Mouse (Mus musculus): ENCODE results near the gene Zfhx3. TPM values are rescaled to one million over a fixed set of nuclear protein-coding genes. Genes with fewer than 3 reads are reported as not detected.
"Not testable (repeated sequence)": the region's sequence is repeated elsewhere in the genome, so short reads cannot be mapped to it uniquely, and the experiment has no call there.

The Zfhx3 gene
- polyA plus RNA-seq (2015; fragmentation: Nextera tagmentation; extraction: Ambion mirVana), result 11.8 and 13.9 TPM in 2 replicates

DNA sequence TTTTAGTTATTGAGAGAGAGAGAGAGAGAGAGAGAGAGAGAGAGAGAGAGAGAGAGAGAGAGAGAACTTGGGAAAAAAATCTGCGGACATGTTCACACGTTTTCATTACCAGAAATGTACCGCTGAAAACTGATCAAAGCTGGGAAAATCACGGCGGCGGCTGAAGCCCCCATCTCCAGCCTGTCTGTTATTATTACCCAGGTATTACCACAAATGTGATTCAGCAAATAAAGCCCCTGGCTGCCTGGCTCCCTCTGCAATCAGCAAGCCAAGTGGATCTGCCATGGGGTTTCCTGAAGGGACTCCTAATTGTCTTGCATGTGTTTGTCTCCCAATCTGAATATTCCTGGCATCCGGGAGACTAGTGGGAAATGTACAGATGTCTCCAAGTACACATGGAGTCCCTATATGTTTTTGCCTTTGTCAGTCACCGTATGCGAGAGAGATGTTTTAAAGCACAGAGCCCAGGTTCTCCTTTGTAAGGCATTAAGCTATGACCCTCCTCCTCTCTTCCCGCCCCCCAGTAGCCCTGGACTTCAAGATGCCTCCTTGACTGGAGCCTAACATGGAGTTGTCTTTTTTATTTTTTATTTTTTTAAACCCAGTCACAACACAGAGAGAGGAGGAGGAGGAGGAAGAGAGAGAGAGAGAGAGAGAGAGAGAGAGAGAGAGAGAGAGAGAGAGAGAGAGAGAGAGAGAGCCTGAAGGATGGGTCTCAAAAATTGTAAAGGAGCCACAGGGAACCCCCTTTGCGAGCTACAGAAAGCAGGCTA is at the start of gene Zfhx3:
Zfhx3 (plus strand) TSS at position 723 of the 773 bp plus-strand sequence.
- Histone ChIP-seq H3K27me3 (peaks cover 12% of the 10 kb centered on the region), H3K4me3 (replicated peaks) (peak within 1 kb of the TSS; percentile 23), H3K4me2 (replicated peaks) (peak within 1 kb of the TSS; percentile 47), H3K9me3 (replicated peaks) (no peaks in the 10 kb centered on the region), H3K36me3 (no peaks in the 10 kb centered on the region), H3K4me1 (peaks cover 25% of the 10 kb centered on the region), H3K9ac (no peak within 1 kb of the TSS), H3K27ac (replicated peaks) (no peak within 1 kb of the TSS)
- no peak for ATAC-seq (ENCODE audit: insufficient number of reproducible peaks, low FRiP score, low TSS enrichment, low read depth)
- WGBS, result 13% methylated on average over 11 of the region's 11 CpGs

DNA sequence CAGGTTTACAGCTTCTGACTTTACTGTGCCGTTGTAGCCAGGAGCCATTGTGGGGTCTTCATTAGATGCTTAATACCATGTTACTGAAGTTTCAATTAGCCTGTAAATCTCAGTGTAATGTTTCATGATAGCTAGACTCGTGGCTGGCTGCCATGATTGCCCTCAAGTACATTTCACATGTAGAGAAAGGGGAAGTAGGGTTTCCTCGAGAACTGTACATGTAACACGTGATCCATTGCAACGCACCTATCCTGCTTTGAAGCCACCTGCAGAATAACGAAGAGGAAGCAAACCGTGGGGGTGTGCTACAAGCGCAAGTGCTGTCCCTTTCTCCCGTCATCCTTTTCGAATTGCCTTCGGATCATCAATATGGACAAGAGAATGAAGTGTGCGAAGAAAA is 23.5 kb upstream of the Zfhx3 start:
- Histone ChIP-seq H3K27me3 (no peaks in the 10 kb centered on the region), H3K27ac (replicated peaks) (no peak overlapping the region), H3K4me2 (replicated peaks) (no peak overlapping the region), H3K4me1 (no peaks in the 10 kb centered on the region), H3K4me3 (replicated peaks) (no peak overlapping the region), H3K9me3 (replicated peaks) (no peaks in the 10 kb centered on the region), H3K36me3 (no peaks in the 10 kb centered on the region), H3K9ac (no peak overlapping the region)
- WGBS, result 89% methylated on average over 12 of the region's 12 CpGs
- ATAC-seq (ENCODE audit: insufficient number of reproducible peaks, low FRiP score, low TSS enrichment, low read depth), result no peak

DNA sequence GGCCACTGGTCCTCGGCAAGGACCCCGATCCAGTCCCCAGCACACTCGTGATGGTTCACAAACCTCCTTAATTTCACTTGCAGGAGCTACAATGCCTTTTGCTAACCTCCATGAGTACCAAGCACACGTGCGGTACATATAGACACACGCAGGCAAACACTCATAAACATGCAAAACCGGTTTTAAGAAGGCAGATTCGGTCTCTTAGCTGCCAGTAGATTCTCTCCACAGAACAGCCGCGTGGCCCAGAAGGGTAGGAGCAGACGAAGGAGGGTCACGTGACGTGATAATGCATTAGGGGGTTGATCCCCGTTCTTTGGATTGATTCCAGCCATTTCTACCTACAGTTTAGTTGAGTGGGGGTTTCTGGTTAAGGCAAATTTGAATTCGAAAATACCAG is 16.3 kb upstream of the Zfhx3 start:
- no peaks in the 10 kb centered on the region for H3K4me1 ChIP-seq
- H3K4me3 ChIP-seq (replicated peaks), result no peak overlapping the region
- no peaks in the 10 kb centered on the region for H3K9me3 ChIP-seq (replicated peaks)
- WGBS, result 69% methylated on average over 15 of the region's 15 CpGs
- H3K27ac ChIP-seq (replicated peaks), result no peak overlapping the region
- H3K4me2 ChIP-seq (replicated peaks), result no peak overlapping the region
- no peak overlapping the region for H3K9ac ChIP-seq
- no peaks in the 10 kb centered on the region for H3K36me3 ChIP-seq
- H3K27me3 ChIP-seq, result no peaks in the 10 kb centered on the region
- ATAC-seq (ENCODE audit: insufficient number of reproducible peaks, low FRiP score, low TSS enrichment, low read depth), result no peak

DNA sequence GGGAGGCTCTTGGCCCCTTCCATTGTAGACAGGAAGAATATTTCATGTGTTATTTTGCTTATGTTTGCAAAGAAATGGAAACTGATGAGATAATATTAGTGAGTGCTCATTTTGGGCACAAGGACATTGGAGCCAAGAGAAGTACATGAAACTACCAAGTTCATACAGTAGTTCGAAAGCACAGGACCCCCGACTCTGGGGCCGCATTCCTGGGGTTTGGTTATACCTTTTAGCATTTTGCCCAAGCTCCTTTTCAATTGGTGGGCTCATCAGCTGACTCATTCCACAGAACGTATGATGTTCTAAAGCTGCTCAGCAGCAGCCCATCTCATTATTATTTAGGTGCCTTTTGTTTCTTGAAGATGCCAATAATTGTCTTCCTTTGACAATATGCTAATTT is 5.7 kb upstream of the Zfhx3 start:
- Histone ChIP-seq H3K36me3 (no peaks in the 10 kb centered on the region), H3K27me3 (no peaks in the 10 kb centered on the region), H3K9ac (no peak overlapping the region), H3K9me3 (replicated peaks) (no peaks in the 10 kb centered on the region), H3K4me1 (no peaks in the 10 kb centered on the region), H3K27ac (replicated peaks) (no peak overlapping the region), H3K4me3 (replicated peaks) (no peak overlapping the region), H3K4me2 (replicated peaks) (no peak overlapping the region)
- 90% methylated on average over 4 of the region's 4 CpGs for WGBS
- ATAC-seq (ENCODE audit: insufficient number of reproducible peaks, low FRiP score, low TSS enrichment, low read depth), result no peak

DNA sequence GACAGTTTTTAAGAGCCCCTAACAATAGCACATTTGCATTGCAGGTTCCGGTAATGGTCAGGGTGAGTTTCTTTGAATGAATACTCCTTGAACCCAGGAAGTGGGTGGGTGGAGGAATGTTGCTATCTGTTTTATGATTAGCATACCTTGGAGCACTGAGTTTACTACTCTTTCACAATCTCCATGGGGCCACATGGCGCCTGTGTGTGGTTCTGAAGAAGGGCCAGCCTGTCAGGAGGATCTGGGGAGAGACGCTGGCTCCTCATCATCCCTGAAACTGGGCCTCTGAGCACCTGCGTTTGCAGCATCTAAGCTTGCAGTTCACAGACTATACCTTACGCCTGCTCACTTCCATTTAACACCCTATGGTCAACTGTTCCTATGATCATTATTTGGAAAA is 4.2 kb upstream of the Zfhx3 start:
- H3K36me3 ChIP-seq; H3K27ac ChIP-seq (replicated peaks); ATAC-seq (ENCODE audit: insufficient number of reproducible peaks, low FRiP score, low TSS enrichment, low read depth); H3K9ac ChIP-seq; H3K27me3 ChIP-seq; H3K9me3 ChIP-seq (replicated peaks); H3K4me3 ChIP-seq (replicated peaks); H3K4me2 ChIP-seq (replicated peaks): not testable (repeated sequence)
- WGBS, result 95% methylated on average over 5 of the region's 5 CpGs
- H3K4me1 ChIP-seq, result 0 out of 2 replicates have a peak, but pooled peaks cover 10% of the 10 kb centered on the region

DNA sequence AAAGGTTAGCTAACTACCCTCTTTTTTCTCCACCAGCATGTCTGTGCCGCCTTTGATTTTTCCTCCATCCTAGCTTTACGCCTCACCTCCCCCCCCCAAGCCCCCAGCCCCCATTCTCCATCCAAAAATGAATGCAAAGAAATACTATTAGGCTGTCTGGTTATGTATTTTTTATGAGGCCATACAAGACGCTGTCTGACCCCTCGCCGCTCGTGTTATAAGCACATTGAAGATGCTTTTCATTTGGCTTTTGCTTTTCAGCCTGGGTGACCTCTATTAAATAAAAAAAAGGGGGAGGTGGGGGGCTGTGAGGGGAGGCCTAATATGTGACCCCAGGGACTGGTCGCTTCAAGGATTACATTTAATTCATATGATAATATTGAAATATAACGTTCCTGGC is 2.3 kb upstream of the Zfhx3 start:
- Histone ChIP-seq H3K4me3 (replicated peaks) (no peak overlapping the region), H3K9me3 (replicated peaks) (no peaks in the 10 kb centered on the region), H3K9ac (no peak overlapping the region), H3K4me1 (peaks cover 24% of the 10 kb centered on the region), H3K27ac (replicated peaks) (no peak overlapping the region), H3K36me3 (no peaks in the 10 kb centered on the region), H3K4me2 (replicated peaks) (no peak overlapping the region), H3K27me3 (peaks cover 6% of the 10 kb centered on the region)
- WGBS, result 76% methylated on average over 8 of the region's 8 CpGs
- ATAC-seq (ENCODE audit: insufficient number of reproducible peaks, low FRiP score, low TSS enrichment, low read depth), result no peak

DNA sequence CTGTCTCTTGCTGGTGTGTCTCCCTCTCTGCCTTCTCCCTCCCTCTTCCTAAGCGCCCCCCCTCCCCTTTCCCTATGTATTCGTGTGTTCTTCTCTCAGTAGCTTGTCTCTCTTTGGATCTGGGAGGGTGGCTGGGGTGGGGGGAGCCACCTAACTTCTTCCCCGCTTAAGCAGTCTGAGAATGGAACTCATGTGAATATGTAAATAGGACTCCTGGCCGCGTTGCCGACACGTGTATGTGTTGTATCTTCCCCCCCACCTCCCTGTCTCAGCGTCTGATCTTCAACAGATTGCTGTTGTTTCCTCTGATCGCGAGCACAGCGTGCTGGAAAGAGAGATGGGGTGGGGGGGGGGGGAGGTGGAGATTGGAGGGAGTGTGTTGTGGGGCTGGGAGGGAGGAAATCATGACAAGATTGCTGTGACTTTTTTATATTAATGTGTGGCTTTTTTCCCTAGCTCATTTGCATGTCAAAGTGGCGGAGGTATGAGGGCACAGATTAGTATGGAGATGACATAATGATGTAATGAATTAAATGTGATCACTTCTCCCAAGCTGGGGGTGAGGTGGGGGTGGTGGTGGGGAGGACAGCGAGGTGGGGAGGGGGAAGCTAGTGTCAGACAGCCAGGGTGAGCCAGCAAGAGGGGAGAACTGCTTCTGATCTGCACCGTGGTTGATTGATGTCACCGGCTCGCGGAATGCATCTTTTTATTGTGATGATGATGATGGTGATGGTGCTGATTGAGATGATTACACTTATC is 487 bp downstream of the Zfhx3 start:
- no peak overlapping the region for H3K27ac ChIP-seq (replicated peaks)

DNA sequence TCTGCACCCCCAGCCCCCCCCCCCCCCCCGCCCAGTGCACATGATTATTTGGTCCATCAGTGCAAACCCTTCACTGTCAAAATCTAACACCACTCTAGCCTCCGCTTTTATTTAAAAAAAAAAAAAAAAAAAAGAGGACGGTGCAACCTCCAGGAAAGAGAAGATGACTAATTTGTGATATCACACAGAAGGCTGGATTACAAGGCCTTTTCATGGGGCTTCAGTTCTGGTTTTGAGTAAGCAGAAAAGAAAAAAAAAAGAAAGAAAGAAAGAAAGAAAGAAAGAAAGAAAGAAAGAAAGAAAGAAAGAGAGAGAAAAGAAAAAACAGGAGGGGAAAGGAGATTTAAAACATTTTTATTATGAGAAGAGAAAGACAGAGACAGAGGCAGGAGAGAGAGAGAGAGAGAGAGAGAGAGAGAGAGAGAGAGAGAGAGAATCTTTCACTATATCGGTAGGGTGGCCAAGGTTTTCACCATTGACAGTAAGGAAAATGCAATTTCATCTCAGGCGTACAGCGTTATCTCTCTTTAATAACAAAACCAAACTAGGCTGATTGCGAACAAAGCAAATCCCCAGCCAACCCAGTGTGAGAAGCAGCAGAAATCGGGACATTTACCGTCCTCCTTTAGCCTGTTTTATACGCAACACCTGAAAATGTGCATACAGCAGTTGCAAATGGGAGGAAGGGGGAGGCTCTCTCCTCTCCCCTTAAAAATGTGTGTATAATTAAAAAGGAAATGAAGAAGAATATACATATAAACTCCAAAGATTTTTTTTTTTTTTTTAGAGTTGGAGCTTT is 1.3 kb downstream of the Zfhx3 start:
- Histone ChIP-seq H3K27ac (replicated peaks) (no peak overlapping the region), H3K4me2 (replicated peaks) (peak overlapping the region; percentile 53), H3K9me3 (replicated peaks) (no peaks in the 10 kb centered on the region), H3K4me1 (peaks cover 25% of the 10 kb centered on the region), H3K36me3 (no peaks in the 10 kb centered on the region), H3K27me3 (peaks cover 12% of the 10 kb centered on the region), H3K9ac (no peak overlapping the region), H3K4me3 (replicated peaks) (0 out of 2 replicates have a peak overlapping the region, but pooled peaks have one; percentile 27)
- WGBS, result 11% methylated on average over 10 of the region's 10 CpGs
- no peak for ATAC-seq (ENCODE audit: insufficient number of reproducible peaks, low FRiP score, low TSS enrichment, low read depth)

More for the DNA sequence above, 487 bp downstream of the Zfhx3 start:
- Histone ChIP-seq H3K4me2 (replicated peaks) (peak overlapping the region; percentile 47), H3K36me3 (no peaks in the 10 kb centered on the region), H3K4me3 (replicated peaks) (peak overlapping the region; percentile 23), H3K27me3 (peaks cover 12% of the 10 kb centered on the region), H3K9ac (no peak overlapping the region), H3K9me3 (replicated peaks) (no peaks in the 10 kb centered on the region), H3K4me1 (peaks cover 25% of the 10 kb centered on the region)
- WGBS, result under 1% methylated on average over 17 of the region's 17 CpGs
- no peak for ATAC-seq (ENCODE audit: insufficient number of reproducible peaks, low FRiP score, low TSS enrichment, low read depth)

DNA sequence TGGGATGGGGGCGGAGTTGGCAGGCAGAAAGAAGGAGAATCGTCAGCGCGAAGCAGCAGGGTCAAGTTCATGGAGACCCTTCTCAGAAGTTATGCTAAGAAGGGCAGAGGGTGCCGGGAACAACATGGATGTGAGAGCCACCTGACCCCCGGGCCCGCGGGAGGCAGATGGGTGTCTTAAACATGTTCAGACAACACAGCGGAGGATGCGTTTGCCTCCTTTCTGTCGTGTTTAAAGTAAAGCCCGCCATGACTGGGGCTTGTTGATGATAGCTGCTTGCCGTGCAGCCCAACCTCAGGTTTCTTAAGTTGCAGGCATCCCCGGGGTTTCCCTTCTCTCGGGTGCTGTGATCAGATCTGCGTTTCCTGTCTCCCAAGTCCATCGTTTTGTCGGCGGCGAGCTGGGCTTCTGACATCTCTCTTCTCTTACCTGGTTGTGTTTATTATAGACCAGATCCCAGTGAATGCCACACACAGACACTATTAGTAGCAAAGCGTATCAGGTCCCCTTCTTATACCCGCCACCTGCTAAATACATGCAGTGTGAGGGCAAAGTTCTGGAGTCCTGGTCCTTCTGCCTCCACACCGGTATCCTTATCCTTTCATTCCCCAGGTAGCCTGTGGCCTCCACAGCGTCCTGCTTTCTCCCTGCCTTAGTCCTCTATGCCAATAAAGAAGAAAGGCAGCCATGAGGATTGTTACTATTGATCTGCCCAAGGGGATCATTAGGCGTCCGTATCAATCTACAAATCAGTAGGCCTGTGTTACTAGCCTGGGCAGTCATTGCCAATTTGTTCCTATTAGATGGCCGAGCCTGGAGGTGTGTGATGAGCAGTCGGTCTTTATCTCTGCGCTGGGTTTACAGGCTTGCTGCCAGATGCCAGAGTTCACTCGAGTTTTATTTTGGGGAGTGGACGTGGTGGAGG is 2.5 kb downstream of the Zfhx3 start:
- H3K4me1 ChIP-seq, result peaks cover 25% of the 10 kb centered on the region

DNA sequence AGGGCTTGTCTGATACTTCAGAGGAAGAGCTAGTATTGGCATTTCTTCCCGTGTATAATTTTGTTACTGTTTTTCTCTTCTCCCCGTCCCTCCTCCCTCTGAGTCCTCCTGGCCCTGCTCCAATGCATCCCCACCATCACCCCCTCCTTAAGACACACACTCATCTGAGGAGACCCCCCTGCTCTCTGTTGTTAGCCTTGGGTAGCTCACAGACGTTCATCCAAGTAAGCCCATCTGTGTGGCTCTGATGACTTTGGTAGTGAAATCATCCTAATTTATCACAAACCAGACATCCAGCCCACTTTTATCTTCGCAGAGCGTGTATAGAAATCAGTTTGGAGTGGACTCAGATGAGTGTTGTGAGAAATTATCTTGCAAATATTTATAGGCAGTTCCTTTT is 4.4 kb downstream of the Zfhx3 start:
- no peak overlapping the region for H3K9ac ChIP-seq
- H3K36me3 ChIP-seq, result no peaks in the 10 kb centered on the region
- peaks cover 20% of the 10 kb centered on the region for H3K27me3 ChIP-seq
- 48% methylated on average over 5 of the region's 5 CpGs for WGBS
- no peak for ATAC-seq (ENCODE audit: insufficient number of reproducible peaks, low FRiP score, low TSS enrichment, low read depth)
- no peak overlapping the region for H3K4me2 ChIP-seq (replicated peaks)
- no peak overlapping the region for H3K4me3 ChIP-seq (replicated peaks)
- peaks cover 25% of the 10 kb centered on the region for H3K4me1 ChIP-seq
- H3K9me3 ChIP-seq (replicated peaks), result no peaks in the 10 kb centered on the region
- H3K27ac ChIP-seq (replicated peaks), result no peak overlapping the region; the same call in 1 of the 2 replicates

More for the DNA sequence above, 2.5 kb downstream of the Zfhx3 start:
- no peak overlapping the region for H3K9ac ChIP-seq
- no peaks in the 10 kb centered on the region for H3K36me3 ChIP-seq
- ATAC-seq (ENCODE audit: insufficient number of reproducible peaks, low FRiP score, low TSS enrichment, low read depth), result no peak
- H3K4me3 ChIP-seq (replicated peaks), result peak overlapping the region; percentile 27
- no peaks in the 10 kb centered on the region for H3K9me3 ChIP-seq (replicated peaks)
- WGBS, result 18% methylated on average over 31 of the region's 31 CpGs
- H3K27ac ChIP-seq (replicated peaks), result no peak overlapping the region
- peaks cover 16% of the 10 kb centered on the region for H3K27me3 ChIP-seq
- peak overlapping the region; percentile 53 for H3K4me2 ChIP-seq (replicated peaks)
